Mouse (Mus musculus) induced T-regulatory cell, adult 2 months (primary cell): Measurements from ENCODE around the gene Esp1.
"Not testable (repeated sequence)": the region's sequence is repeated elsewhere in the genome, so short reads cannot be mapped to it uniquely, and the experiment has no call there.

Source experiments
- DNase-seq: peaks from one replicate; pipeline ENCODE4 v3.0.0-alpha.2; 2012; ENCODE audit warnings: low read depth

Gene Esp1

DNA sequence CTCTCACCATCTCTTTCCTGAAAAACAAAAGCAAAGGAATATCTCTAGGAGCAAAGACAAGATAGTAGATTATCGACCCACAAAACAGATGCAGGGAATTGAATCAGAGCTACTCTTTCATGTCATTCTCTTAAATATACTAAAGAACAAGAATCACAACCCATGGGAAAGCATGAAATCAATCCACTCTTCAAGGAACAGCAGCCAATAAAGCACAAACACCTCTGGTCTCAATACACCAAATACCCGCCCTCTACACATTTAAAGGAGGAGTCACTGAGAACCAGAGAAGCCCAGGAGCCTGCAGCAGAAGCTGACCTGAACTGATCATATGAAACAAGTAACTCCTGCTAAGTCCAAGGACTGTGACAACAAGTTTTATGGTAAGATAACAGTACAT is at the start of gene Esp1:
TSS of gene Esp1 (plus strand) at position 301 of the 400 bp plus-strand sequence.
- DNase-seq, result no peak

GRCm38 (mm10) chr17:40716273-40716672 is 10.6 kb upstream of the Esp1 start:
- no peak for DNase-seq

DNA sequence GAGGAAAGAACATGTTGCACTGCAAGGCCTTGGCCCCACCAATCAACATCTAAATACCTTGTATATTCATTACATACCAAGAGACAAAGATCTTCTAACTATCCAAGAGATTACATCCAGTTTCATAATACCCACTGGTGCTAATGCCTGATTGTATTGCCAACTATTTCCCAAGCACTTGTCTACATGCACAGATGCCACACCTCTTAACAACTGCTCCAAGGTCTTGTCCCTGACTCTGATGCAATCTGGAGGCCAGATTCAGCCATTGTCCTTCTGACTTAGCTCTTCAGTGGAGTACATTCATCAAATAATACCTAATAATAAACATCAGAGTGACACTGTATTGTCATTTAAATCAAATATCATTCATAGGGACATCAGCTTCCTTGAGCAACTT is 9.9 kb upstream of the Esp1 start:
- DNase-seq, result not testable (repeated sequence)

DNA sequence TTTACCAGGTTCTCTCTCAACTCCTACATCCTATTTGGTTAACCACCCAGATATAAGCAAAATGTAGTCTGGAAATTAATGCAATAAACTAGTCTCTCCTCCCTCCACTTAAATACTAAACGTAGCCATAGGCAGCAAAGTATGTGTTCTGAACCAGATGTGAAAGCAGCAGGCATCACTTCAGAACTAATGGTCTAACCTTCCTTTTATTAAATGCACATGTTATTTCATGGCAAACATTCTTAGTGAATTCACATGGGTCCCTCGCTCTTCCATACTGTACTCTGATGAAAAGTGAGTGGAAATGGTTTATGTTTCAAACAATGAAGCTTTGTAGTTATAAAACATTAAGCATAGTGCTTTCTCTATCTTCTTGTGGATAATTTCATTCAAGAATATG is 4.4 kb downstream of the Esp1 start:
- DNase-seq, result no peak

DNA sequence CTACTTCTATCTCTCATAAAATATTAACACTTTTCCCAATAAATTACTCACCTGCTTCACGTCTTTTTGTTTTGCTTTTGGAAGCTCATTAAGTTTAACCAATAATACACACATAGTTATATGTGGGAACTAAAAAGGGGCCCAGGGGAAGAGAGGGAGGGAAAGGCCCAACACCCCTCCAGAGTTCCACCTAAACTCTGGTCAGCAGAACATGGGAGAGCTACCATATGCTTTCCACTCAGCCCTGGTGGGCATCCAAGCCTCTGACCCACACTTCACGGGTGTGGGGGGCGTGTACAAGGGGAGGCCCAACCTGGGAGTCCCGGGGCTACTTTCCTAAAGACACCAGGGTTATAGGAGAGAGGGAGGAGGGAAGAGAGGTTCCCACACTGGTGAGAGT is 4.8 kb downstream of the Esp1 start:
- no peak for DNase-seq

DNA sequence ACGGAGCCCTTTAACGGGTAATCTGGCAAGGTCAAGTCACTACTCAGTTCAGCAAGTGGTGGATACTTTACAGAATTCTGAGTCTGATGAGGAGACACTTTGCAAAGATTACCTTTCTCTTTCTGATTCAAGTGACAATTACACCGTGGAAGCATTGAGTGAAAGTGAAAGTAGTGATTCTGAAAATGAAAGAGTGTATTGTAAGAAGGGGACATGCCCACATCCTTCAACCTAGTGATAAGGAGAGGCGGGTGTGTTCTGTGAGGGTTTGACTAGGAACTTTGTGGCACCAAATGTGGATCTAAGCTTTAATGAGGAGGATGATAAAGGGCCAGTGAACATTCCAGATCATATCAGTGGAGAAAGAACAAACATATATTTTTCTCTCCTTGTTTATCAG is 36.7 kb downstream of the Esp1 start:
- DNase-seq, result peak; percentile 27

- DNase-seq, result no peak
These were observed 40.2 kb downstream of the Esp1 start for GRCm38 (mm10) chr17:40767120-40767519.
